Mouse (Mus musculus) skeletal muscle tissue, adult 2 months (tissue): ENCODE data around the gene Hs2st1.

Experiments
- DNase-seq: peaks from one replicate; pipeline ENCODE4 v3.0.0-alpha.2; 2012; ENCODE audit warnings: low read depth, low spot score

Gene Hs2st1

DNA sequence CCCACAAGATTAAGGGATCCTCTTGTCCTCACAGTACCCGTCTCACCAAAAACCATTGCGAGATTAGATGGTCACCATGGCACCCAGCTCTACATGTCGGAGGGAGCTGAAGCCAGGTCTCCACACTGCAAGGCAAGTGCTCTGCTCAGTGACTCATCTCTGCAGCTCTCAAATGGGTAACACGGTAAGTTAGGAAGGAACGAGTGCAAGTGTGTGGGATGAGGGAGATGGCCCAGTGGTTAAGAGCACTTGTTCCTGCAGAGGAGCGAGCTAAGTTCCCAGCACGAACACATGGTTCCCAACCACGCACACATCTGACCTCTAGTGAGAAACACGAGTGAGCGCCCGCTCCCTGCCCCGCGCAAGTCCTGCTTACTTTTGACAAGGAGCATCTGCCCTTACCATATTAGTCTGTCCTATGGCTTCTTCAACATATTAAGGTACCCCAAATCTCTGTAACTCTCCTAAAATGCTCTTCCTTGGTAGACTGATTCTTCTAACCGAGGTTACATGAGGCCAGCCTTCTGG lies 132.0 kb downstream of the Hs2st1 start:
- no peak for DNase-seq

DNA sequence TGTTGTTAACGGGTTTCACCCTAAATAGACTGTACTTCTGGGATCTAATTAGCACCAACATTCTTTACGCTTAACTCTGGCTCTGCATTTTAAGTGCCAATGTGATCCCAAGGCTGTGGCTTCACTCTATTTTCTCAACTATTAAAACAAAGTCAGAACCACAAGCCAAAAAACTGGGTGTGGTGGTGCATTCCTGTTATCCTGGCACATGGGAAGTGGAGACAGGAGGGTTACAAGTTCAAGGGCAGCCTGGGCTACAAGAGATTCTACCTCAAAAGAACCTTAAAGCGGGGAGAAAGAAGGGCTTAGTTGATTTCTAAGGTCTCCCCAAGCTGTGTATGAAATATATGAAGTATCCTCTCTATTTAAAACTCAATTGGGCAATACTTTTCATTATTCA lies 133.9 kb downstream of the Hs2st1 start:
- no peak for DNase-seq

DNA sequence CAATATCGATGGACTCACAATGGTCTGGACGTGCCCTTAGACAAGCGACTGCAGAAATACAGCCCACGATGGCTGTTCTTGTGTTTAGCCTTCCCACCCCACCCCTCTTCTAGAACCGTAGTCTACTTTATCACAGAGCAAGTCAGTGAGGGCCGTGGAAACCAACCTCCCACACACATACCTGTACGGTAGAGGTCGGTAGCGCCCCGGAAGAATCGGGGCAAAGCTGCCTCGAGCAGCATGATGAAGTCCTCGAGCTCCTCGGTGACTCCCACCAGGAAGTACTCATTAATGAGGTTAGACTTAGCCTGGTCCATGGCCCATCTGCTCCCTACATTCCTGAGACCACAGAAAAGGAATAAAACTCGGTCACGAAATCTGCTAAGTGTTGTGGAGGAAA lies 134.7 kb downstream of the Hs2st1 start:
- DNase-seq = no peak

DNA sequence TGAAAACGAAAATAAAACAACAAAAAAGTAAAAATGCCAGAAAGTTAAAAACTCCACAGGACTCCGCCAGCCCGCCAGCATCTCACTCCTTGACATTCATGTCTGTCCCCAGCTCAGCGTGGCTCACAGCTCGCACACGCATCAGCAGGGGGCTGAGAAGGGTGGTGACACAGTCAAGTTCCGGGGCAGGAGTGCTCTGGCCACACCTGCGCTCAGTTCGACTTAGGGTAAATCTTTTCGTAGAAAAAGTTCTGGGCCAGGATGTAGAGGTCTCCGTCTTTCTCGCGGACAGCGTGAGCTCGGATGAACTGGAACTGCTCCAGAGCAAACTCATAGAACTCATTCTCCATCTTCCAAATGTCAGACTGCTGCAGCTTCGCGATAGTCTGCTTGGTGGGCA lies 135.7 kb downstream of the Hs2st1 start:
- no peak for DNase-seq

DNA sequence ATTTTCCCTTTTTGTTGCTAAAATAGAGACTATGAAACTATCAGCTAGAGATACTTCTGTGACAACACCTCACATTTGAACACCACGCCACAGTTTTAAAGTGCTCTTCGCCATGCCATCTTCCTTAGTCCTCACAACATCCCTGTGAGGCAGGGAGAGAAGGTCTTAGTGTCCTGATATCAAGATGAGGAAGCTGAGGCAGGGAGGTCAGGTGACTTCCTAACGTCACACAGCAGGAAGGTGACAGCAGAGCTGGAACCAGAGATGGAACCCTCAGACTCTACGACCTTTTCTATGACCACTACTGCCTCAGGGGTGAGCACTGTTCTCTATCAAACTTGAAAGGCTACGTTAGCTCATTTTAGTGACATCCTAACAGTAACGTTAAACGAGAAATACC lies 136.9 kb downstream of the Hs2st1 start:
- no peak for DNase-seq

DNA sequence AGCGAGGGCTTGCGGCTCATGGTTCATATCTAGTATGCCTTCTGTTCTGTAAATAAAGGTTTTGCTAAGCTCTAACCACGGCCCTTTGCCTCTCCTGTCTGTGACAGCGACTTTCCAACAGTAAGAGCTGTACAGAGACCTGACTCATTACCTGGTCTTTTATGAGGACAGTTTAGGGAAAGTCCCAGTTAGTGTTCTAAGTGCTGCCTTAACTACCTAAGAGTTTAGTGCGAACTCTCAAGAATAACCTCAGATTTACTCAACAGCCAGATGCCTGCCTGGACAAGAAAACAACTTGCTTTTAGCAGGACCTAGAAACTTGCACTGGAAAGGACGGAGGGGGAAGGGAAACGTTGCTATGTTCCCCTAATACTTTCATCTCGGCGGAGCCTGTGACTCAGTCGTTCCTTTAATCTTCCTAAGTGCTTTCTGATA lies 137.8 kb downstream of the Hs2st1 start:
- no peak for DNase-seq

DNA sequence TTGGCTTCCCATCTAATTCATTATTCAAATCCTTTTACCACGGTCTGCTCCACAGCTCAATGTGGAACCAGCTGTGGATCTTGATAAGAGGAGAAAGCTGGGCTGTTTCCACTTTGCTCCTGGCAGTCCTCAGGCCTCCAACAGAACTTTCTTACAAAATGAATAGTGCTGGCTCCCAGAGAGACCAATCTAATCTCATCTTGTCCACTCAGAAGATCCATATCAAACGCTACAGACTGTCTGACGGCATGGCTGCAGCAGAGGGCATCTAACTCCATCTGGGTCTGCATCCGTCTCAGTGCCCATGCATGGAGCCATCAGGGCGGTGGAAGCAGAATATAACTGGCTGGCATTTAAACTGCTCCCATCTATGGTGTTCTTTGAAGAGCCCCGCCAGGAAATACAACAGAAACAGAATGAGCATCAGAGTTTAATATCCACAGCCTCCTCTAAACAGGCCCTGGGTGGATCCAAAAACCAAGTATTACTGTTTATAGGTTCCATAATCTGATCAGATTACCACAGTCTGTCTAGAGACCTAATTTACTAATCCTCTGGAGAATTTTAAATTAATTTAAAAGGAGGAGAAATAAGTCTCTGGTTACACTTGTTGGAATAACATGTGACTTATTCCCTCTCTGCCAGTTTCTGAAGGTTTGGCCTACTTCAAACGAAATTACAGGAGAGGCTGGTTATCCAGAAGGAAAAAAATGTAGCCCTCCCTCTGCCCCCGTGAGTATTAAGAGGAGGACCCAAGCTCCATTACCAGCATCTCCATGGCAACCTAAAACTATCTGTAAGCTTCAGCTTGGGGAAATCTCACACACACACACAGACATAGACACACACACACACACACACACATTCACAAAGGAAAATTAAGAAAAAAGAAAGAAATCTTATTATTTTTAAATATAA lies 141.2 kb downstream of the Hs2st1 start:
- no peak for DNase-seq

DNA sequence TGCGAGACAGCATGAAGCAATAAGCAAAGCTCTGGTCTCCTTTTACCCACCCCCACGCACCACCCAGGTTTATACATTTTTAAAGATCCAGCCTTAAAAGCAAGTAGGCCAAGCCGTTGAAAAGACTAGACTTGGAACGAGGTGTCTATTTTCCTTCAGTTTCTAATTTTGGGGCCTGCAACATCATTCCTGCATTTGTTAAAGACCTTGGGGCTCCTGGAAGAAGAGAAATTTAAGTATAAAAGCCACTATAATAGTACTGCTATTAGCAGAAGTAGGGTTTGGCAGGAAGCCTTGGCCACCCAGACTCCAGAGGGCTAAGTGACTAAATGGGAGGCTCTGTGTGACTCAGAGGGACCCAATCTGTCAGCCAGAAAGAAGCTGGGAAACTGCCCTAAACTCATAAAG lies 144.9 kb downstream of the Hs2st1 start:
- DNase-seq = no peak

DNA sequence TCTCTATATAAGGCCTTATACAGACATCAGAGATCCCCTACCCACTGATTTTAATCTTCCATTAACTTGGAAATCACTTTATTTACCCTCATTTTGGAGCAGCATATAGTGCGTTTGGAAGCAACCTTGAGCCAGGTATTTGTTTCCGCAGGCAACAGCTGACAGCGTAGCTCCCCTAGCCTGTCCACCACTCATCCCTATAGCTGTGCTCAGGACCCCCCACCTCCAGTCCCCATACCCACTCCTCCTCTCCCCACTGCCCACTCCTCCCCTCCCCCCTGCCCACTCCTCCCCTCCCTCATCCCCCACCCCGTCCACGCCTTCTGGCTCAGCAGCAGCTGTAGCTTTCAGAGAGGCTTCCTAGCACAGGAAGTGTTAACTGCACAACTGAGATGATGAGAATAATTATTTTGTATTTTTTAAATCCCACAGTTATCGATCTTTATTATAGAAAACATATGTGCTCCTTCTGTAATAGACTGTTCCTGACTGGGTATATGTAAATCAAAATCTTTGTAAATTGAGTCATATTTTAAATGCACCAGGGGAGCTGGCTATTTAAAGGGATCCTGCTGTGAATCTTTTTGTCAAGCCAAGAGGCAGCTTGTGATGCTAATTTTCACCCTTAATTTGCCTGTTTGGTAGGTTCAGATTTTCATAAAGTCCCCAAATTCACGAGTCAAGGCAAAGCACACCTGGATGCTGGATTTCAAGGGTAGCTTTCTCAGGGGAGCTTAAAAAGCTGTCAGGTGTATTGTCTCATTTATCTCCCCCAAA lies 148.4 kb downstream of the Hs2st1 start:
- DNase-seq = no peak

DNA sequence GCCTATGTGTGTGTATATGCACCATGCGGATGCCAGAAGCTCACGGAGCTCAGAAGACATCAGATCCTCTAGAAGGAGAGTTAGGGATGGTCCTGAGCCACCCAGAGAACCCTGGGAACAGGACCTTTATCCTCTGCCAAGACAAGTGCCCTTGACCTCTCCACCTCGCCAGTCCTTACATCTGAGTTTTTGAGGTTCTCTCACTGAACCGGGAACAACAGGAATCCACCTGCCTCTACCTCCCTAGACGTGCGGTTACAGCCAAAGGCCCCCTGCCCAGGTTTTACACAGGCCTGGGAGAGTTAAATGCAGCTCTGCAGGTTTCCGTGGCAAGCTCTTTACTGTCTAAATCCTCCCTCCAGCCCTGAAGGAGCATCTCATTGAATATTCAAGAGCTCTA lies 156.2 kb downstream of the Hs2st1 start:
- DNase-seq = no peak

DNA sequence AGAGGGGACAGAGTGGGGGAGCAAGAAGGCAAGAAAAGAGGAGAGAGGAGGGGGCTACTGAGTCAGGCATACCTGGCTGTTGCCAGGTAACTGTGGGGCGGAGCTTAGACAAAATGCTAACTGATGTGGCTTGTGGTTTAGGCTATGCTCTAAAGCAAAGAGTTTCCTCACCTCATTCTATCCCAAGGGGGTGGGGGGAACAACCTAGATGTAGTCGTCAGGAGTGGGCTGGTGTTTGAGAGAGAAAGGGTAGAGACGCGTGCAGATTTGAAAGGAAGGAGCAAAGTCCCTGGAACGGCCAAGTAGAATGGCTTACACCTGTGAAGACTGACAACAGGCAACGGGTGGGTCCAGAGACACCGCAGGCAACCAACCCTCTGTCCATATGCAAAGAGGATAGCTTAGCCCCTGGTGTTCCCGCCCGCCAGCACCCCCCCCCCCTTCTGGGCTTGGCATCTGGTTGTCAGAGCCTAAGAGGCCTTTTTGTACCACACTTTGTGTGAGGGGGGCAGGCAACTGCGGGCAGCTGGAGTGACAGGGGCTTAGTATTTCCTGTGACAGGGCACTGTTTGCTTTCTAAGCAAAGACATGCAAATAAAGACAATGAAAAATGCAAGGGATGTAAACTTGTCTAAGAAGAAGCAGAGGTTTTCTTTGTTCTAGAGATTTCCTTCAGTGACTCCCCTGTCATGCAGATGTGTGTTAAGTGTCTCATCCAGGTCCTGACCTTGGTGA lies 157.3 kb downstream of the Hs2st1 start:
- no peak for DNase-seq

DNA sequence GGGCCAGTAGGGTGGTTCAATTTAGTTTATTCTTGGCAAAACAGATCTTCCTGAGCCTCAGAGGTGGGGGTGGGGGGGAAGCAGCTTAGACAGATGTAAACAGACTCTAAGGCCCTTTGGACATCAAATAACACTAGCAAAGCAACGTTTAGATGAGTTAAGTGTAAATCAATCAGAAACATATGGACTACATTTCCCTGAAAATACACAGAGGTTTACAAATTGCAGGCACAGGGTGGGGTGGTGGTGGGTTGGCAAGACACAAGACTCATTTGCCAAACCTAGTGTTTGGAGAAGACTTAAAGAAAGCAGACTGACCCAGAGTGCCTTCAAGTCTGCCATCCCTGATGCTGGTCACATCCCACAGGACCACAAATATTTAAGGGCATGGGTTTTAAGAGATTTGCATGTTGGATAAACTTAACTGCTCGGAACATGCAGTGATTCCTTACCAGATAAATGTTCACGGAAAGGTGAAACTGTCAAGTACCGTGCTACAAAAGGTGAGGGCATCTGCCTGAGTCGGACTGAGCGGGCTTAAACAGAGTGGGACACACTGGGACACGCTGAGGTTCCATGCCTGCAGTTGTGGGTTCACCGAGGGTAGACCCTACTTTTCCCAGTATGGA lies 158.2 kb downstream of the Hs2st1 start:
- no peak for DNase-seq

DNA sequence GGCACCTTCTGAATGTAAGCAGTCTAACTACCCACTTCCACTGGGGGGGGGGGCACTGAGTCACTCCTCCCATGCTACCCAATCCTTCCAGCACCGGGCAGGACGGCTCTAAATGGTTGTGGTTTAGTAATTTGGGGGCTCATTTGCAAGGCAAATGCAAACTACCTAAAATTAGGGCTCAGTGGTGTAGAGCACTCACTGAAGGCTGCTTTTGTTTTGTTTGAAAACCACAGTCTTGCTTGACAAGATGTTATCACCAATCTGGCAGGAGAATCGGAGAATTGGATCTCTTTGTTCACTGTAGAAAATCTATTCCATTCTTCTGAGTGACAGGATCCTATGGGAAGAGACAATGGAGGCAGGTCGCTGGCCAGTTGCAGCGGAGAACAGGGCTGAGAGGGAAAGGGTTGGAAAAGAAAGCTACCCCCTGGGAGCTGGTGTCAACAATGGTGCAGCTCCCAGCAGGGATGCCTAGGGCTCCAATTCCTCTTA lies 158.9 kb downstream of the Hs2st1 start:
- DNase-seq = no peak

DNA sequence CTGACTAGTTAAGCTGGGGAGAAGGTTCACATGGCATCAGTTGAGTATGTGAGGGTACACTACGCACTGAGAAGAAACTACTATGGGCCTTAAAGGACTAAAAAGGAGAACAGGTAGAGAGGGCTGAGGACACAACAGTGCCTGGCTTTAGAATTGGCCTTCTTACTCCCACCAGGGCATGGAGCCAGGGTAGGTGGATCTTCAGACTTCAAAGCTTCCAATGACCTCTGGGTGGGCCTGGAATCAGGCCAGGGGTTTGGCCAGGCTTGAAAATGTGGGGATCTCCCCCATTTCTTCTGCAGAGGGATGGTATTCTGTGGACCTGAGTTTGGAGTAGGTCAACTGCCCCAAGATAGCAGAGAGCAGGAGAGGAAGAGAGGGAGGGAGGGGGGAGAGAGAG lies 161.0 kb downstream of the Hs2st1 start:
- DNase-seq = no peak

DNA sequence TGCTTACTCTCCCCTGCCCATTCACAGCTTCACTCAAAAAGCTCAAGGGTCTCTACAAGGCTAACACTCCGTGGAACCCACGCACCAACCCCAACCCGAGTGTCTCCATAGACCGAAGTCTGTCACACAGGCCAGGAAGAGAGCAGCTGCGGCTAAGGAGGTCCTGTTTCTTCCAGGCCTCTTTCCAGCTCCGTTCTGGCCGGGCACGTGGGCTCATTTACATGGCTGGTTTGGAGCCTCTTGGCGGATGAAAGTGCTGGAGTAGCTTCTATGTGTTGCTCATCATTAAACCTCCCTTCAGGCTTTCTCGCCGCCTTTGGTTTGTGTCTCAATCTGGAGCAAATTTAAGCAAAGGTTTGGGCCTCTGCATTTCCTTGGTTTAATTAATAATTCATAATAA lies 164.7 kb downstream of the Hs2st1 start:
- DNase-seq = peak; percentile 25

DNA sequence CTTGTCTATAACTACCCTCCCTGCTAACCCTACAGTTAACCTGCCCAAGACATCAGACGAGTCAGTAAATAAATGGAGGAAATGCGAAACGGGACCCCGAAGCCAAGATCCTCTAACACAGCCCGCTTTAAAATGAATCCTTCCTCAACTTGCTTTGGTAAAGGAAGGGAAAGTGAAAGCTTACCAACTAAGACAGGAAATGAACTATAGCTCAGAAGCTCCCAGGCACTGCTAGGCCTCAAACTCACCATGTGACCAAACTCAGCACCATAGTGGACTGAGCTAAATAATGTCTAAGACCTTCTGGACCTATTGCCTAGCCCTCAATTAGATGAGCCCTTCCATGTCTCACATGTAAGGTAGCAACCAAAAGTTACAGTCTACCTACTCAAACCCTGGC lies 168.7 kb downstream of the Hs2st1 start:
- no peak for DNase-seq

DNA sequence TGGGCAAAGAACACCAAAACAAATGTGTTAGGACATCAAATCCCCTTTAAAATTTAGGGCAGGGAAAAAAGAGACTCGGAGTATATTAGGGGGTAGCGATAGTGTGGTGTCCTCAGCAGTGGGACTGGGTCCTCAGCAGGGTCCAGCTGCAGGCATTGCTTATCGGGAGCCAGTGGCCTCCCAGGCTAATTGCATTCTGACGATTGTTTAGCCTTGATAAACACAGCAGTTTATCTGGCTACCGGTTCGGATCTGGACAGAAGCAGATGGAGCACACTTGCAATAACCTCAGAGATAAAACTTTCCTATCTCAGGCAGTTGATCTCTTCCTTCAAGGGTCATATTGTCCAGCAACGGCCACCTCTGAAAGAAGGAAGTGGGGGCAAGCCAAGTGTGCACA lies 169.1 kb downstream of the Hs2st1 start:
- DNase-seq = no peak

DNA sequence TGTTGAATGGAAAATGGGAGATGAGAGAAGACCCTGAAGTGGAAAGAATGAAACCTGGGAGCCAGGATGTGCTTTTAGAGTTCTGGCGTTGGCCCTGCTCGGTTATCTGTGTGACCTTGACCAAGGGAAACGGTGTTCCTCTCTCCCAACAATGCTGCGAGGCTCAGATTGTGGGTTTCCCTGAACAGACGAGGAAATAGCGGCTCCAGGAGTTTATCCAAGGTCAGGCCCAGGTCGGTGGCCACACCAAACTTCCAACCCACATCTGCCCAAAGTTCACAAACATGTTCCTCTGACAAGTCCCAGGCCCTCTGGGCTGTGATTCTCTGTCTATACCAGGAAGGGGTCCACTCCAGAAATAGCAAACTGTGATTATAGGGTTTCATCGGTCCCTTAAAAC lies 169.6 kb downstream of the Hs2st1 start:
- no peak for DNase-seq

DNA sequence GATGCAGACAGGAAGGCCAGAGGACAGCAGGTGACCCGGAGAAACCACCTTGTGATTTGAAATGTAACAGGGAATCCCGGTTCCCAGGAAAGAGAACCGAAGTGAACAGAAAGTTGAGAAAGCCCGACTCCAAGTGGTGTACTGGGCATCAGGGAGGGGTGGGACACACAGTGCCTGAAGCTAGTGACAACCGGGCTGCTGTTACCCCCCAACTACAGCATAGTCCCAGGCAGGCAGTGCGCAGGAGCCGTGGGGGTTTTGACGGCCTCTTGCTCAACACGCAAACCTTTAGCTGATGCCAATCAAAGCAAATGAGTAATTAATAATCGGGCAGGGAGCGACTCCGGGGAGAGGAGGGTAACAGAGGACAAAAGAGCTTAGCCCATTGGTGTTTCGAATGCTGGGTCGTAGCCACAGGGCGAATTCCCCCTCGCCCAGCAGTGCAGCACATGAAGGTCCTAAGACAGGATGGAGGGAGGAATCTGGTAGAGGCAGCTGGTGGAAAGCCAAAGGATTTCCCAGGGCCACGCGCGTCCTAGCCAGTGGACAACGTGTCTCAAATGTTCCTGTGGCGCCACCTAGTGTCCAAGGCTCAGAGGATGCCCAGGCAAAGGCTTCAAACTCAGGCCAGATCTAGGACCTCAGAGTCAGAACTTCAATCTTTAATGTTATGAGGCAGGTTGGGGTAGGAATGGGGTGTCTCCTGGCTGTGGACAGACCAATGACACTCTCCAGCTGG lies 170.5 kb downstream of the Hs2st1 start:
- peak; percentile 44 for DNase-seq

DNA sequence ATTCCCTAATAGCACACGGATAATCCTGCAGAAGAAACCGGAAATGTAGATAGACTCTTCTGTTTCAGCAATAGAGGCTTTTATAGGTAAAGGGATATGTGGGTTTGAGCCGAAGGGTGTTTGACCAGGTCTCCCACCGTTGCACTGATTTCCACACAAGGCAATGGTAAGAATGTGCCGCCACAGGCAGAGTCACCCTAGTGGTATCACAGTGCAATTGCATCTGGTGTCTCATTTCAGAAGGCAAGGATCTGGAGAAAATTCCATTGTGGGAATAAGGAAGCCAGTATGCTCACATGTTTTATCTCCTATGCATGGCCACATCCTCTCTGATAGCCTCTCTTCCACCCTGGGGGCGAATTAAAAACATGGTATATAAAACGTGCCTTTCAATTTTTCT lies 171.8 kb downstream of the Hs2st1 start:
- DNase-seq = no peak

DNA sequence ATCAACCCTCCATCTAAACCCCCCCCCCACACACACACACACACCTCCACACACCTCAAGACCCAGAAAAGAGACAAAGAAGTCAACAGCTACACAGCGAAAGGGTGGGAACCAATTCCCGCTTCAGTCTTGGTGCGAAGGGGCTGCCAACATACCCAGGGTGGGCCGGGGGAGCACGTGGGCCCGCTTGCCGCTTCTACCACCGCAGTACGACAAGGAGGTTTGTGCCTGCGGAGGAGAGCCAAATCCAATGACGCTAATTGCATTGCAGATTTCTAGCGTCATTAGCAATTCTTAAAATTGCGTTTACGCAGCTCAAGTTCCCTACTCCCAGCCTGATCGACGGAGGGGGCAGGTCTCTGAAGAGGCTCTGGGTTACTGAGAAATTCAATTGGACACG lies 173.5 kb downstream of the Hs2st1 start:
- DNase-seq = no peak
